Mouse (Mus musculus): ENCODE data around the gene Cachd1. TPM values are rescaled to one million over a fixed set of nuclear protein-coding genes. Genes with fewer than 3 reads are reported as not detected.
A peak's percentile ranks its signal among the peaks of the same experiment; 100 is the strongest.

Gene Cachd1
- polyA plus RNA-seq, 1 experiment from 2014 or later: 44.9 TPM

- H3K27me3 ChIP-seq (ENCODE audit: low read depth, poor library complexity, severe bottlenecking): no peaks in the 10 kb centered on the region
- H3K36me3 ChIP-seq: no peaks in the 10 kb centered on the region
- no peaks in the 10 kb centered on the region for H3K9me3 ChIP-seq (replicated peaks)
- peaks cover 55% of the 10 kb centered on the region for H3K4me1 ChIP-seq
- 0 out of 2 replicates have a peak overlapping the region, but pooled peaks have one; percentile 30 for H3K27ac ChIP-seq
- no peak for DNase-seq (ENCODE audit: low spot score)
- WGBS: 37% methylated on average over 7 of the region's 7 CpGs
- no peak overlapping the region for H3K4me3 ChIP-seq
Observed at GRCm38 (mm10) chr4:100890106-100890970, 113.9 kb downstream of the Cachd1 start.

- DNase-seq (ENCODE audit: low spot score): no peak
- Histone ChIP-seq H3K27ac (no peak overlapping the region), H3K4me1 (peaks cover 35% of the 10 kb centered on the region), H3K9me3 (replicated peaks) (no peaks in the 10 kb centered on the region), H3K4me3 (no peak overlapping the region), H3K36me3 (peaks cover 13% of the 10 kb centered on the region), H3K27me3 (ENCODE audit: low read depth, poor library complexity, severe bottlenecking) (no peaks in the 10 kb centered on the region)
Observed at GRCm38 (mm10) chr4:100893739-100894138, 117.3 kb downstream of the Cachd1 start.

DNA sequence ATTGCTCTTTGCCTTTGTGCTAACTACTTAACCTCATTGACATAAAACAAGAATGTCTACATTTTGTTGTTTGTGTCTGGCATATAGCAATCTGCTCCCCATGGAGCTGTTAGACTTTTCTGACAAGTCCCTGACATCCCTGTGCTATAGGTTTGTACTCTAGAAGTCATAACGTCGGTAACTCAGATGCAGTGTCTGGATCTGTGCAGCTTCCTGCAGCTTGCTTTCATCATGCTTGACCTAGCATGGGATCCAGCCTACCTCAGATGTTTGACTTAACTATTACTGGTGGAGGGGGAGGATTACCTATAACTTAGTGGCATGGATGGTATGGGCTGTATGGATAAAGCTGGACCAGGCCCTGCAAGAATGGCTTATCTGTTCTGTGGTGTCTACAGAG is 117.7 kb downstream of the Cachd1 start:
- peaks cover 17% of the 10 kb centered on the region for H3K36me3 ChIP-seq
- no peak overlapping the region for H3K27ac ChIP-seq
- H3K4me1 ChIP-seq: peaks cover 31% of the 10 kb centered on the region
- H3K4me3 ChIP-seq: no peak overlapping the region
- H3K27me3 ChIP-seq (ENCODE audit: low read depth, poor library complexity, severe bottlenecking): no peaks in the 10 kb centered on the region
- WGBS: 84% methylated on average over 2 of the region's 2 CpGs
- DNase-seq (ENCODE audit: low spot score): no peak
- no peaks in the 10 kb centered on the region for H3K9me3 ChIP-seq (replicated peaks)

GRCm38 (mm10) chr4:100896260-100897010 is 120.0 kb downstream of the Cachd1 start:
- Histone ChIP-seq H3K27me3 (ENCODE audit: low read depth, poor library complexity, severe bottlenecking) (no peaks in the 10 kb centered on the region), H3K4me1 (peaks cover 8% of the 10 kb centered on the region), H3K27ac (no peak overlapping the region), H3K9me3 (replicated peaks) (no peaks in the 10 kb centered on the region), H3K36me3 (peaks cover 30% of the 10 kb centered on the region), H3K4me3 (no peak overlapping the region)
- no peak for DNase-seq (ENCODE audit: low spot score)
- 92% methylated on average over 8 of the region's 8 CpGs for WGBS

- Histone ChIP-seq H3K27ac (no peak overlapping the region), H3K4me1 (peaks cover 6% of the 10 kb centered on the region), H3K9me3 (replicated peaks) (no peaks in the 10 kb centered on the region), H3K27me3 (ENCODE audit: low read depth, poor library complexity, severe bottlenecking) (no peaks in the 10 kb centered on the region), H3K36me3 (peaks cover 33% of the 10 kb centered on the region), H3K4me3 (no peak overlapping the region)
- no peak for DNase-seq (ENCODE audit: low spot score)
- 96% methylated on average over 3 of the region's 3 CpGs for WGBS
Observed at GRCm38 (mm10) chr4:100897943-100898342, 121.5 kb downstream of the Cachd1 start.

DNA sequence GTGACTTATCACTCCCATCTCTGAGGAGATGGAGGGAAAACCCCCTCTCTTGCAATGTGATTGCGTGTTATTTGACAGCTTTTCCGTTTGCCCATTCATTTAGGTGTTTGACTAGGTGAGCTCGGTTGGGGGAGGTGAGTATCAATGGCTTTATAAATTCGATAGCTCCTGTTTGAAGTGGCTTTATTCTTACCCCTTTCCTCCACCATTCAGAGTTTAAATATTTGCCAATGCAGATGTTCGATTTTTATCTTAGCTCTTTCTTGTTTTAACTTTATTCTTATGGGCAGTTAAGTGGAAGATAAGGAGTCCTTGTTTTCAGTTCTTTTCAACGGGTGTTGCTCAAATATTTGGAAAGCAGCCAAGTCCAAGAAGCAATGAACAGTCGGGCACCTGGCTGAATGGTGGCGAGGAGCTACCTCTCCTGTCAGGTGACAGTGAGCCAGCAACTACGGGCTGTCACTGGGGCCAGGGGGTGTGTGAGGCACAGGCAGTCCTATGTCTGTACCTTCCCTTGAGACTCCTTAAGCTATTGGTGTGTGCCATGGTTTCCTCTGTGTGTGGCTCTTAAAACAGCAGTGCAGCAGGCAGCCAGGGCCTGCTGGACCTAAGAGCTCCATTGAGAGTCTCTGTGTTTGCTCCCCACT is 133.3 kb downstream of the Cachd1 start:
- Histone ChIP-seq H3K4me3 (no peak overlapping the region), H3K4me1 (peaks cover 39% of the 10 kb centered on the region), H3K27ac (no peak overlapping the region), H3K36me3 (peaks cover 5% of the 10 kb centered on the region; the same call in 1 of the 2 replicates), H3K9me3 (replicated peaks) (no peaks in the 10 kb centered on the region), H3K27me3 (ENCODE audit: low read depth, poor library complexity, severe bottlenecking) (no peaks in the 10 kb centered on the region)
- DNase-seq (ENCODE audit: low spot score): no peak
- WGBS: 68% methylated on average over 9 of the region's 9 CpGs

DNA sequence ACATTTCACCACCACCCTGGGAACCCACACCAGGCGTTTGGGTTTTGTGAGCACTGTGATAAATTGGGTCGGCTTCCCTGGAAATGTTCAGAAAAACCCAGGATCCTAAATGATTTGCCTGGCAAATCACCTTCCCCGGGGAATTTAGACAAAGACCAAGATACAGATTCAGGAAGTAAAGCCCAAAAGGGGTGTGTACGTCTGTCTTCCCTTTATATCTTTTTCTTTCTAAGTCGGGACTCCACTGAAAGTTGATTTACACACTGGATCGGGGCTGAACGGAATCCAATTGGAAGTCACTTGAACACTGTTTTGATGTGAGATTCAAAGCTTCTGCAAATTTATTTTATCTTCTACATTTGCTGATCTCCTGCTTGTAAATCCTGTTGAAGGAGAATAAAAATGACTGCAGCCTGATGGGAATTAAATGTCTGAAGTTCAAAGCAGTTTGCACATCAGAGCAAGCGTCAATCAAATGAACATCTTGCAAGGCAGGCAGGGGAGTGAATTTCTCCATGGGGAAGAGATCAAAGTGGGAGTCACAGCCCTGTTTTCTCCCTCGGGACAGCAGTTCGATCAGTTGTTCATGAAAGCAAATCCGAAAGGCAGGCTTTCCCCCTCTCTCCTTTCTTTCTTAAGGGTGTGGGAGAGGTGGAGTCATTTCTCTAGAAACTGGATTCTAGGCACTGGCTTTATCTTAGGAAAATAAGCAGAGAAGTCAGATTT is 134.3 kb downstream of the Cachd1 start:
- DNase-seq (ENCODE audit: low spot score): no peak
- peaks cover 5% of the 10 kb centered on the region; the same call in 1 of the 2 replicates for H3K36me3 ChIP-seq
- H3K4me3 ChIP-seq: no peak overlapping the region
- H3K27ac ChIP-seq: no peak overlapping the region
- no peaks in the 10 kb centered on the region for H3K9me3 ChIP-seq (replicated peaks)
- WGBS: 15% methylated on average over 11 of the region's 11 CpGs
- H3K27me3 ChIP-seq (ENCODE audit: low read depth, poor library complexity, severe bottlenecking): no peaks in the 10 kb centered on the region
- peaks cover 39% of the 10 kb centered on the region for H3K4me1 ChIP-seq

DNA sequence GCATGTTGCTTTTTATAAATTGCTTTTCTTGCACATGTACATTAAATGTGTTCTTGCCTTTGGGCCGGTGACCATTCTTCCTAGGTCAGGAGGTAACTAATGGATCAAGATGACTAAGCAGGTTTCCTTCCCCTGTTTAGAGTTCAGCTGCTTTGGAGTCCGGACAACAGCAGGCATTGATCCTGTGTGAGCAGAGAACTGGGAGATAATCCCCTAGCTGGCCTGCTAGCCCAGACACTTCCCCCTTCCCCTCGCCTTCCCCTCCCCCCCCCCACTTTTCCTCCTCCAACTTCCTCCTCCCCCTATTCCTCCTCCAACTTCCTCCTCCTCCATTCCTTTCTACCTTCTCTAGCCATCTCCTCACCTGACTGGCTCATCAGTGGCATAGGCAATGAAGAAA is 135.2 kb downstream of the Cachd1 start:
- no peak for DNase-seq (ENCODE audit: low spot score)
- Histone ChIP-seq H3K36me3 (peaks cover 7% of the 10 kb centered on the region), H3K9me3 (replicated peaks) (no peaks in the 10 kb centered on the region), H3K27me3 (ENCODE audit: low read depth, poor library complexity, severe bottlenecking) (no peaks in the 10 kb centered on the region), H3K27ac (no peak overlapping the region), H3K4me3 (no peak overlapping the region), H3K4me1 (peaks cover 39% of the 10 kb centered on the region)
- WGBS: 21% methylated on average over 3 of the region's 3 CpGs

- DNase-seq (ENCODE audit: low spot score): no peak
- Histone ChIP-seq H3K36me3 (peaks cover 20% of the 10 kb centered on the region), H3K4me1 (peaks cover 35% of the 10 kb centered on the region), H3K27me3 (ENCODE audit: low read depth, poor library complexity, severe bottlenecking) (no peaks in the 10 kb centered on the region), H3K9me3 (replicated peaks) (no peaks in the 10 kb centered on the region), H3K27ac (no peak overlapping the region), H3K4me3 (no peak overlapping the region)
- 90% methylated on average over 4 of the region's 4 CpGs for WGBS
Observed at GRCm38 (mm10) chr4:100913666-100914065, 137.2 kb downstream of the Cachd1 start.

- 54% methylated on average over 3 of the region's 3 CpGs for WGBS
- DNase-seq (ENCODE audit: low spot score): no peak
Observed at GRCm38 (mm10) chr4:100914532-100914931, 138.1 kb downstream of the Cachd1 start.

DNA sequence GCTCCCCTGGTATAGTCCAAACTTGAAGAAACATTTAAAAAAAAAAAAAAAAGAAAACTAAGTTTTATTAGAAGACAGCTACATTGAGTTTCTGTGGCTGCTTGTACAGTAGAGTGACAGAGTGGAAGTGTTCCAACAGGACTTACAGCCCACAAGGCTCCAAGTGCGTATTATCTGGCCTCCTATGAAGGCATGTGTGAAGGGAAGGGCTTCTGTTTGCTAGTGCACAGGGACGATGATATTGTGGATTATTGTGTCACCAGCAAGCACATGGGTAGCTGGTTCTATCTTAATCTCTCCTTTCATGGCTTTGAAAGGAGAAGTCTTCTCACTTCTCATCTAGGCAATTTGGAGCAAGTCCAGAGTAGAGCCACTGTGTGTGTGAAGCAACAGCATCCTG is 138.6 kb downstream of the Cachd1 start:
- H3K27ac ChIP-seq: no peak overlapping the region
- DNase-seq (ENCODE audit: low spot score): no peak
- no peaks in the 10 kb centered on the region for H3K9me3 ChIP-seq (replicated peaks)
- no peaks in the 10 kb centered on the region for H3K27me3 ChIP-seq (ENCODE audit: low read depth, poor library complexity, severe bottlenecking)
- 95% methylated on average over 2 of the region's 2 CpGs for WGBS
- no peak overlapping the region for H3K4me3 ChIP-seq
- H3K4me1 ChIP-seq: peaks cover 22% of the 10 kb centered on the region
- H3K36me3 ChIP-seq: peaks cover 35% of the 10 kb centered on the region

More at GRCm38 (mm10) chr4:100914532-100914931, 138.1 kb downstream of the Cachd1 start:
- Histone ChIP-seq H3K27me3 (ENCODE audit: low read depth, poor library complexity, severe bottlenecking) (no peaks in the 10 kb centered on the region), H3K4me3 (no peak overlapping the region), H3K4me1 (peaks cover 27% of the 10 kb centered on the region), H3K27ac (no peak overlapping the region), H3K9me3 (replicated peaks) (no peaks in the 10 kb centered on the region), H3K36me3 (peaks cover 29% of the 10 kb centered on the region)

DNA sequence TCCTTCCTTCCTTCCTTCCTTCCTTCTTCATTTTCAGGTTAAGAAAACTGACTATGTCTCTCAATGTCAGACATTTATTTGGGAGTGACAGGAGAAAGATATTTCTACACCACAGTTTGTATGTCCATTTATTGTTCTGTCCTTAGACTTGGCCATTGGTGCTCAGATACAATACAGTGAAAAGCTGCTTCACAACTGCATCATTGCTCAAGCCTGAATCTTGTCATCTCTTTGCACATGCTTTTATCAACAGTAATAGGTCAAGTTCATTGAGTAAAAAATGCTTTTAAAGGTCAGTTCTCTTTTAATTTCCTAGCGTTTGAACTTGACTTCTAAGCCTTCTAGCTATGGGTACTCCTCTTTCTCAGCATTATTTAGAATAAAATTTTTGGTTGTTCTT is 141.0 kb downstream of the Cachd1 start:
- Histone ChIP-seq H3K4me3 (no peak overlapping the region), H3K36me3 (peaks cover 54% of the 10 kb centered on the region), H3K4me1 (peaks cover 15% of the 10 kb centered on the region), H3K27me3 (ENCODE audit: low read depth, poor library complexity, severe bottlenecking) (no peaks in the 10 kb centered on the region), H3K27ac (no peak overlapping the region), H3K9me3 (replicated peaks) (no peaks in the 10 kb centered on the region)
- no peak for DNase-seq (ENCODE audit: low spot score)
- WGBS: 95% methylated on average over 1 of the region's 1 CpGs

Measured in limb, embryonic 10.5 days (tissue).